Mouse (Mus musculus) stomach, embryonic 15.5 days (tissue): ENCODE data around the gene Leng8. TPM values are rescaled to one million over a fixed set of nuclear protein-coding genes. Genes with fewer than 3 reads are reported as not detected.

Source experiments
- ATAC-seq: fragments of 200-750 bp; cut with Nextera tagmentation; 2 replicates; pipeline ENCODE4 v1.8.0; 2017; ENCODE audit warnings: low read depth, moderate number of reproducible peaks, moderate TSS enrichment; ENCODE audit not compliant: insufficient read depth, low FRiP score
- H3K27ac ChIP-seq: fragments of 300-500 bp; sonication (generic); 2 replicates; pipeline ENCODE4 v1.5.1; 2015; ENCODE audit warnings: mild to moderate bottlenecking, inconsistent platforms
- H3K27me3 ChIP-seq: fragments of 300-500 bp; sonication (generic); replicated peaks from 2 replicates; pipeline ENCODE4 v1.6.1; 2015; ENCODE audit warnings: inconsistent platforms
- H3K36me3 ChIP-seq: fragments of 300-500 bp; sonication (generic); 2 replicates; pipeline ENCODE4 v1.6.1; 2015; ENCODE audit warnings: inconsistent platforms
- H3K4me1 ChIP-seq: fragments of 300-500 bp; sonication (generic); 2 replicates; pipeline ENCODE4 v1.6.1; 2015; ENCODE audit warnings: inconsistent platforms
- H3K4me2 ChIP-seq: fragments of 300-500 bp; sonication (generic); 2 replicates; pipeline ENCODE4 v1.6.1; 2015; ENCODE audit warnings: mild to moderate bottlenecking, inconsistent platforms
- H3K4me3 ChIP-seq: fragments of 300-500 bp; sonication (generic); replicated peaks from 2 replicates; pipeline ENCODE4 v1.5.1; 2015; ENCODE audit warnings: inconsistent platforms
- H3K9ac ChIP-seq: fragments of 300-500 bp; sonication (generic); 2 replicates; pipeline ENCODE4 v1.6.1; 2015; ENCODE audit warnings: inconsistent platforms
- H3K9me3 ChIP-seq: fragments of 300-500 bp; sonication (generic); 2 replicates; pipeline ENCODE4 v1.6.1; 2016; ENCODE audit warnings: inconsistent platforms
- WGBS: fragments of 180-500 bp; shearing (Covaris S2); methylation state at CpG from one replicate; pipeline ENCODE4 v1.1.7; 2015; 5-methylcytosine and 5-hydroxymethylcytosine counted together
- polyA plus RNA-seq: library from polyadenylated mRNA; unstranded; fragments of >200 nt; fragmentation: Nextera tagmentation; extraction: Ambion mirVana; gene quantifications from 2 replicates; pipeline ENCODE4 v1.2.1, GENCODE M21; 2015

Leng8 gene
- polyA plus RNA-seq, 1 experiment from 2014 or later, result 52.6 TPM

DNA sequence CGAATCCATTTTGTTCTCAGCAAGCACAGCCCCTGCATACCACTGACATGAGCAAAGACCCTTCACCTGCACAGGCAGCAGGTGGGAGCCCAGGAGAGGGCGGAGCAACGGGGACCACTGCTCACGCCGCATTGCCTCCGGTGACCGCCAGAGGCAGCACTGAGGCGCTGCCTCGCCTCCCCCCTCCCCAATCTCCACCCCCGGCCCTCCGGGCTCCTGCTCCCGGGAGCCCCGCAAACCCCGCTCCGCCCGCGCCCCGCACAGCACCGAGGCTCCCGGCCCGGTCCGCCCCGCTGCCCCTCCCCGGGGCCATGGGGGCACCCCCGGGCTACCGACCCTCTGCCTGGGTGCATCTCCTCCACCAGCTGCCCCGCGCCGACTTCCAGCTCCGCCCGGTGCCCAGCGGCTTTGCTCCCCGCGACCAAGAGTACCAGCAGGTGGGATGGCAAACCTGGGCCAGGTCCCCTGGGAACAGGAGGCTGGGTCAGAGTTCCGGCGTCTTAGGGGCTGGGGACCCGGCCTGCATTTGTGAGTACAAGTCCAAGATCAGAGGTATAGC, 17.4 kb upstream of the Leng8 start, which contains the start of gene Ttyh1:
Gene Ttyh1, plus strand, starts transcription at position 65 of the 559 bp plus-strand sequence.
- Histone ChIP-seq H3K9me3 (no peaks in the 10 kb centered on the region), H3K9ac (peak within 1 kb of the TSS; percentile 34), H3K4me2 (peak within 1 kb of the TSS; percentile 78), H3K4me3 (peak within 1 kb of the TSS; percentile 48), H3K27ac (no peak within 1 kb of the TSS), H3K27me3 (peaks cover 13% of the 10 kb centered on the region), H3K36me3 (no peaks in the 10 kb centered on the region), H3K4me1 (peaks cover 8% of the 10 kb centered on the region; the same call in 1 of the 2 replicates)
- under 1% methylated on average over 37 of the region's 37 CpGs for WGBS
- ATAC-seq, result no peak

GRCm38 (mm10) chr7:4119976-4120921, 16.6 kb upstream of the Leng8 start:
- H3K9ac ChIP-seq, result peak overlapping the region; percentile 34; the same call in 1 of the 2 replicates
- H3K4me2 ChIP-seq, result peak overlapping the region; percentile 78
- no peaks in the 10 kb centered on the region for H3K9me3 ChIP-seq
- 21% methylated on average over 17 of the region's 19 CpGs for WGBS
- H3K4me3 ChIP-seq, result peak overlapping the region; percentile 48
- peaks cover 11% of the 10 kb centered on the region; the same call in 1 of the 2 replicates for H3K4me1 ChIP-seq
- no peak for ATAC-seq
- no peak overlapping the region for H3K27ac ChIP-seq
- H3K36me3 ChIP-seq, result no peaks in the 10 kb centered on the region
- H3K27me3 ChIP-seq, result peaks cover 13% of the 10 kb centered on the region

DNA sequence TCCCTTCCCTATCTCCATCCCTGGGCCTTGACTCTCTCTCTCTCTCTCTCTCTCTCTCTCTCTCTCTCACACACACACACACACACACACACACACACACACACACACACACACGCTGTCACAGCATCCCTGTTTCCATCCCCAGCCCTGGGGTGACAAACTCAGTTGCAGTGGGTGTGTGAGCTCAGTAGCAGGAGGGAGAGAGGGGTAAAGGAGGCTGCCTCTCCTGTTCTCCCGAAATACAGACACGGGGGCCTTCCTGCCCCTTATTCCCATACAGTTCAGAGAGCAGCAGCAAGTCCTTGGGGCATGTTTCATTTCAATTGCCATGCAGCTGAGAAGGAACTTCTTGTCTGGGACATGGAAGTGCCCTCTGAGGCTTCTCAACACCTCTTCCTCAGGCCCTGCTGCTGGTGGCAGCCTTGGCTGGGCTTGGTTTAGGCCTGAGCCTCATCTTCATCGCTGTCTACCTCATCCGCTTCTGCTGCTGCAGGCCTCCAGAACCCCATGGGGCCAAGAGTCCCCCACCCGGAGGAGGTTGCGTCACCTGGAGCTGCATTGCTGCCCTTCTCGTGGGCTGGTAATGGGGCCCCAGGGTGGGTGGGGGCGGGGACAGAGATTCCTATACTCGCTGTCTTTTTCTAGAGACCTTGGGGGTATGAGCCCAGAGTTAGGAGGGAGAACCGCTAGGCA, 14.6 kb upstream of the Leng8 start:
- Histone ChIP-seq H3K27me3 (peaks cover 13% of the 10 kb centered on the region), H3K36me3 (no peaks in the 10 kb centered on the region), H3K4me1 (peaks cover 11% of the 10 kb centered on the region; the same call in 1 of the 2 replicates), H3K27ac (no peak overlapping the region), H3K9me3 (no peaks in the 10 kb centered on the region), H3K9ac (no peak overlapping the region), H3K4me2 (no peak overlapping the region), H3K4me3 (no peak overlapping the region)
- WGBS, result 52% methylated on average over 11 of the region's 11 CpGs
- no peak for ATAC-seq

DNA sequence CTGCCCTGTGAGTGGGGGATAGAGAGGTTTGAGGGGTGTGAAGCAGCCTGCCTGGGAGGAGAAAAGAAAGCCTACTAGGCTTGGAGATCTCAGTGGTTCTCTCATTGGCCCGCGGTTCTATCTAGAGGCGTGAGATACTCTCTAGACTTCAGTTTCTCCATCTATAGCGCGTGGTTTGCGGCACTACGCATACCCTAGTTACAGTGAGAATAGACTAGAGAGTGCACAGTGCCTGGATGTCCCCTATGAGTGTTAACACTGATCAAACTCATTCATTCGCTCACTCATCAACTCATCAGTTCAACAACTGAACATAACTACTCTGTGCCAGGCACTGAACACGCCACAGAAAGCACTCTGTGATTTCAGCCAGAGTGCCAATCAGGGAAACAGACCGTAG, 14.1 kb upstream of the Leng8 start:
- Histone ChIP-seq H3K4me1 (peaks cover 11% of the 10 kb centered on the region; the same call in 1 of the 2 replicates), H3K4me3 (no peak overlapping the region), H3K9me3 (no peaks in the 10 kb centered on the region), H3K27me3 (peaks cover 13% of the 10 kb centered on the region), H3K9ac (no peak overlapping the region), H3K27ac (no peak overlapping the region), H3K4me2 (no peak overlapping the region), H3K36me3 (no peaks in the 10 kb centered on the region)
- ATAC-seq, result no peak
- 81% methylated on average over 10 of the region's 10 CpGs for WGBS

DNA sequence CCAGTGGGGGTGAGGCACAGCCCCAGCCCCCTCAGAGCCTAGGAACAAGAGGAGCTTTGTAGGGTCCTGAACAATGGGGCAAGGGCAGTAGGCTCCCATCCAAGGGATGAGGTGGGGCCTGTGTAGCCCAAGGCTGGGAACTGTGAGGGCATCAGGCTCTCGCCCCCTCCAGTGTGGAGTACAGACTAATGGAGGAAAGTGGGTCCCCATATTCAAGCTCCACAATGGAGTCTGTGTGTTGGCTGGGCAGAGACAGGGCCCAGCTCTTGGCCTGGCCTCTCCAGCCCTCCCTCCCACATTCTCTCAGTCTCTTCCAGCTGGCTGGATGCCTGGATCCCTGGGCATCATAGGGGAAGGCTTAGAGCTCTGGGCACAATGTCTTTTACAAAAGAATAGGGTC, 13.1 kb upstream of the Leng8 start:
- H3K4me3 ChIP-seq, result no peak overlapping the region
- H3K4me2 ChIP-seq, result no peak overlapping the region
- H3K27me3 ChIP-seq, result peaks cover 9% of the 10 kb centered on the region
- H3K36me3 ChIP-seq, result no peaks in the 10 kb centered on the region
- no peak overlapping the region for H3K9ac ChIP-seq
- H3K4me1 ChIP-seq, result peaks cover 11% of the 10 kb centered on the region; the same call in 1 of the 2 replicates
- H3K27ac ChIP-seq, result no peak overlapping the region
- peak; percentile 59 for ATAC-seq
- 73% methylated on average over 1 of the region's 1 CpGs for WGBS
- no peaks in the 10 kb centered on the region for H3K9me3 ChIP-seq

DNA sequence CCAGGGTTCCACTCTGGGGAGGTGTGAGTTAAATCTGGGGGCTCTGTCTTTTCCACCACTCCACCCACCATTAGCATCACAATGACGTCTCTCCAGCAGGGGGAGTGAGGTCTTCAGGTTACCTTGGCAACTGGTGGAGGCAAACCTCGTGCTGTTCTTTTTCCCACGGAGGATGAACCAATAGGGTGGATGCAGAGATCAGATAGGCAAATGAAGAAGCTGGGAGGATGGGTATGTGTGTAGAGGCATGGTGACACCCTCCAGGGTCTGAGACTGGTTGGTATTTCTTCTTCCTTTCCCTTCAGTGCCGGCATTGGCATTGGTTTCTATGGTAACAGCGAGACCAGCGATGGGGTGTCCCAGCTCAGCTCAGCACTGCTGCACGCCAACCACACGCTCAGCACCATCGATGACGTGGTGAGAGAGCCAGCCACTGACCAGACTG, 12.5 kb upstream of the Leng8 start:
- peak; percentile 40; the same call in 1 of the 2 replicates for ATAC-seq
- WGBS, result 2% methylated on average over 10 of the region's 10 CpGs
- Histone ChIP-seq H3K27ac (no peak overlapping the region), H3K9ac (no peak overlapping the region), H3K4me3 (no peak overlapping the region; the same call in 1 of the 2 replicates), H3K9me3 (no peaks in the 10 kb centered on the region), H3K4me1 (peaks cover 9% of the 10 kb centered on the region; the same call in 1 of the 2 replicates), H3K36me3 (no peaks in the 10 kb centered on the region), H3K4me2 (peak overlapping the region; percentile 39), H3K27me3 (peaks cover 5% of the 10 kb centered on the region)

GRCm38 (mm10) chr7:4124856-4125255, 12.0 kb upstream of the Leng8 start:
- ATAC-seq, result no peak
- Histone ChIP-seq H3K36me3 (no peaks in the 10 kb centered on the region), H3K27me3 (no peaks in the 10 kb centered on the region; the same call in 1 of the 2 replicates), H3K4me3 (no peak overlapping the region), H3K4me2 (peak overlapping the region; percentile 39; the same call in 1 of the 2 replicates), H3K9ac (no peak overlapping the region), H3K4me1 (peaks cover 6% of the 10 kb centered on the region; the same call in 1 of the 2 replicates), H3K9me3 (no peaks in the 10 kb centered on the region), H3K27ac (no peak overlapping the region)
- 25% methylated on average over 5 of the region's 5 CpGs for WGBS

GRCm38 (mm10) chr7:4125306-4125705, 11.5 kb upstream of the Leng8 start:
- no peaks in the 10 kb centered on the region; the same call in 1 of the 2 replicates for H3K27me3 ChIP-seq
- H3K9me3 ChIP-seq, result no peaks in the 10 kb centered on the region
- no peak overlapping the region for H3K4me2 ChIP-seq
- H3K9ac ChIP-seq, result no peak overlapping the region
- H3K27ac ChIP-seq, result no peak overlapping the region
- H3K4me3 ChIP-seq, result no peak overlapping the region
- WGBS, result 20% methylated on average over 9 of the region's 9 CpGs
- no peaks in the 10 kb centered on the region for H3K36me3 ChIP-seq
- no peak for ATAC-seq
- peaks cover 6% of the 10 kb centered on the region; the same call in 1 of the 2 replicates for H3K4me1 ChIP-seq

GRCm38 (mm10) chr7:4126992-4127785, 9.7 kb upstream of the Leng8 start:
- H3K9me3 ChIP-seq, result no peaks in the 10 kb centered on the region
- H3K36me3 ChIP-seq, result no peaks in the 10 kb centered on the region
- no peak for ATAC-seq
- H3K27me3 ChIP-seq, result no peaks in the 10 kb centered on the region
- 84% methylated on average over 11 of the region's 11 CpGs for WGBS
- H3K4me2 ChIP-seq, result no peak overlapping the region
- no peak overlapping the region for H3K9ac ChIP-seq
- no peak overlapping the region for H3K4me3 ChIP-seq
- peaks cover 11% of the 10 kb centered on the region; the same call in 1 of the 2 replicates for H3K4me1 ChIP-seq
- H3K27ac ChIP-seq, result no peak overlapping the region

DNA sequence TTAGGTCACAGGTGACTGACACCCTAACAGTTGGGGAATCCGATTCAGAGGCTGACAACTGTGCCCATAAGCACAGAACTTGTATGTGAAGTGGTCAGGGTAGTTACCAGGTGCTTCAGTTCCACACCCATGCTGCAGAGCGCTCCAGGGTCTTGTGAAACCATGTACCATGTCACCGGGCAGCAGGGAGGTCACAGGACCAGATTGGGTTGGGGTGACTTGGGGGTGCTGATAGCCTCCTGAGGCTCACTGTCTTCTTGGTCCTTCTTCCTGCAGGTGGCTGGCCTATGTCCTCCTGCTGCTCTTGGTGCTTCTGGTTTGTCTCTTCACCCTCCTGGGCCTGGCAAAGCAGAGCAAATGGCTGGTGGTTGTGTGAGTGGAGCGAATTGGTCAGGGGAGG, 8.9 kb upstream of the Leng8 start:
- Histone ChIP-seq H3K27me3 (no peaks in the 10 kb centered on the region), H3K9ac (no peak overlapping the region), H3K36me3 (no peaks in the 10 kb centered on the region), H3K4me1 (peaks cover 11% of the 10 kb centered on the region; the same call in 1 of the 2 replicates), H3K27ac (no peak overlapping the region), H3K4me2 (no peak overlapping the region), H3K9me3 (no peaks in the 10 kb centered on the region), H3K4me3 (no peak overlapping the region)
- ATAC-seq, result no peak
- WGBS, result 87% methylated on average over 4 of the region's 4 CpGs

DNA sequence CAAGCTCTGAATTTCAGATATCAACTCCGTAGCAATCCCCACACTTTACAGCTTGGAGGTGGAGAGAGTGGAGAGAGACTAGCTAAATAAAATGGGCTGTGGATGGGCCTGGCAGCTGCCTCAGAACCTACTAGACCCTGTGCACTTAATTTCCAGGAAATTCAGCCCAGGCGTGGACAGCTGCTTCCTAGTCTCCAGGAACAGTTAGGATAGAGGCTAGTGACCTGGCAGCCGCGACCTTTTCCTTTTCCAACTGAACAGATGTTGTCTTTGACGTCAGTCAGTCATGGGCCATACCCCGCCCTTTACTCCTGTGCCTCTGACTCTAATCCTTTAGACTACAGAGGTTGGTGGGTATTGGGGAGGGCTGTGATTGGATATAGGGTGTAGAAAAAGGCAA, 8.0 kb upstream of the Leng8 start:
- Histone ChIP-seq H3K27ac (no peak overlapping the region), H3K9me3 (no peaks in the 10 kb centered on the region), H3K9ac (no peak overlapping the region), H3K27me3 (no peaks in the 10 kb centered on the region), H3K4me1 (peaks cover 11% of the 10 kb centered on the region; the same call in 1 of the 2 replicates), H3K36me3 (no peaks in the 10 kb centered on the region), H3K4me2 (no peak overlapping the region), H3K4me3 (no peak overlapping the region)
- no peak for ATAC-seq
- WGBS, result 58% methylated on average over 6 of the region's 6 CpGs
